Mouse (Mus musculus) embryonic facial prominence, embryonic 14.5 days (tissue): ENCODE measurements at regions not wholly inside any gene's neighbourhood (a gene's known extent, or its start where the extent isn't known, plus 50 kb on each side); places are given as distances from the start of the nearest gene placed in this dataset.
"Not testable (repeated sequence)": the region's sequence is repeated elsewhere in the genome, so short reads cannot be mapped to it uniquely, and the experiment has no call there.

Experiments used
- ATAC-seq: fragments of 200-750 bp; cut with Nextera tagmentation; 2 replicates; pipeline ENCODE4 v1.8.0; 2017; ENCODE audit warnings: low read depth, moderate number of reproducible peaks, moderate TSS enrichment
- DNase-seq: peaks from one replicate; pipeline ENCODE4 v3.0.0-alpha.2; 2015; ENCODE audit warnings: low spot score
- H3K27ac ChIP-seq: fragments of 300-500 bp; sonication (generic); replicated peaks from 2 replicates; pipeline ENCODE4 v1.5.1; 2014; ENCODE audit warnings: low read depth, mild to moderate bottlenecking, low read length, moderate library complexity
- H3K27me3 ChIP-seq: fragments of 300-500 bp; sonication (generic); replicated peaks from 2 replicates; pipeline ENCODE4 v1.6.1; 2014; ENCODE audit warnings: low read length; ENCODE audit not compliant: control insufficient read depth, insufficient read depth
- H3K36me3 ChIP-seq: fragments of 300-500 bp; sonication (generic); 2 replicates; pipeline ENCODE4 v1.6.1; 2014; ENCODE audit warnings: low read length, mixed read lengths; ENCODE audit not compliant: control insufficient read depth, insufficient read depth
- H3K4me1 ChIP-seq: fragments of 300-500 bp; sonication (generic); 2 replicates; pipeline ENCODE4 v1.6.1; 2014; ENCODE audit warnings: antibody characterized with exemption, low read length; ENCODE audit not compliant: control insufficient read depth, insufficient read depth
- H3K4me2 ChIP-seq: fragments of 300-500 bp; sonication (generic); 2 replicates; pipeline ENCODE4 v1.6.1; 2014; ENCODE audit warnings: low read depth, mild to moderate bottlenecking, low read length, moderate library complexity, mixed read lengths
- H3K4me3 ChIP-seq: fragments of 300-500 bp; sonication (generic); 2 replicates; pipeline ENCODE4 v1.5.1; 2014; ENCODE audit warnings: low read depth, mild to moderate bottlenecking, low read length
- H3K9ac ChIP-seq: fragments of 300-500 bp; sonication (generic); 2 replicates; pipeline ENCODE4 v1.6.1; 2014; ENCODE audit warnings: low read depth, mild to moderate bottlenecking, low read length, moderate library complexity, mixed read lengths
- H3K9me3 ChIP-seq: fragments of 300-500 bp; sonication (generic); 2 replicates; pipeline ENCODE4 v1.6.1; 2016; ENCODE audit warnings: low read length; ENCODE audit not compliant: control insufficient read depth
- WGBS: fragments of 180-500 bp; shearing (Covaris S2); extraction: QIAGEN DNeasy Blood & Tissue Kit; methylation state at CpG from one replicate; pipeline ENCODE4 v1.1.7; 2014; 5-methylcytosine and 5-hydroxymethylcytosine counted together

DNA sequence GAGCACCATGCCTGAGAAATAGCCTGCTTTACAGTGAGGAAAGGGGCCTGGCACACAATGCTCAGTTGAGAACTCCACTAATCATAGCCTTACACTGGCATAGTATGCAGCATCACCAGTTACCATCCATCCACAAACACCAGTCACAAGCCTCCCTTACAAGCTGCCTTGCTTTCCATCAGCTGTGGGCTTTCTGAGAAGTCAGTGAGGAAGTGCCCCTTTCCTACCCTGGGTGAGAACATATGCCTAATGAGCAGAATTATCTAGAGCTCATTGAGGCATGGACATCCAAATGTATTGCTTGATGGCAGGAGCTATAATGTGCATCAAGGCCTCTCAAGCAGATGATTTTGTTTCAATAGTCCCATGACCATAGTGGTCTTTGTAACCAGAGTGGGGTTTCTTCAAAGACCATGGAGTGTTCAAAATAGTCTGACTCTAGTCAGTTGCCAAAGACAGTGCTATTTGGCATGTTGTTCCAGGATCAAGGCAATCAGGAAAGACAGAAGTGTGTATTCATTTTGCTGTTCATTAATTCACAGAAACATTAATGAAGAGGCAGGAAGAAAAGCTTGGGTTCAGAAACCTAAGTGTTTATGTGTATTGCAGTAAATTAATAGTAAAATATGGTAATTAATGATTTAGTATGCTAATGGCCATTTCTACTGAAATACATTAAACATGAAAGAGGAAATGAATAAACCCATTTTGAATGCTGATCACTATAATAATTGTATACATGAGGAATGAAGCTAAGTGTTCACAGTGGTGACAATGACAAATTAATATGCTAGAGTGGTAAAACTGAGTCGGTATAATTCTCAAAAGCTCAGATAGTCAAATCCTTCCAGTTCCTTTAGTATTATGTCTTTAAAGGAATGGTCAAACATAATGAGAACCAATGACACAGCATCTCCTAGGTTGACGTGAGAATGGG, 184.2 kb upstream of the Ugt8a start:
- no peaks in the 10 kb centered on the region for H3K27me3 ChIP-seq
- H3K4me3 ChIP-seq = no peak overlapping the region
- 73% methylated on average over 2 of the region's 2 CpGs for WGBS
- no peak overlapping the region for H3K4me2 ChIP-seq
- ATAC-seq (no peak), DNase-seq (no peak)
- no peaks in the 10 kb centered on the region for H3K36me3 ChIP-seq
- H3K9me3 ChIP-seq = no peaks in the 10 kb centered on the region
- H3K9ac ChIP-seq = no peak overlapping the region
- H3K27ac ChIP-seq = no peak overlapping the region
- H3K4me1 ChIP-seq = no peaks in the 10 kb centered on the region

DNA sequence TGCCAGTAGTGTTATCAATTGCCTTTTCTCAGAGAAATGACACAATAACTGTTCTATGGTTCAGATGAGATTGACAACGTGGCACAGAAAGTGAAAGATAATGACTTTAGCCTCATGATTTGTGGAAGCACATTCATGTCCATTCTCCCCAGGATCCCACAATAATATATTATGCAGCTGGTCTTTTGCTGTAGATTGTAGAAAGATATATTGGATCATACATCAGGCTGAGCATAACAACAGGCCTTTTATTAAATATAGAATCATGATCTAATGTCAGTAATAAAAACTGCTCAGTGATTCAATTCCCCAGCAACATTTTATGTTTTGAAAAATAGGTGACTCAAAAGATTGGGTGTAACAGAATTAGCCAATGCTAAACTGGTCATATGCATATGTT, 196.9 kb upstream of the Arsj start:
- H3K4me3 ChIP-seq = no peak overlapping the region
- no peak overlapping the region for H3K4me2 ChIP-seq
- ATAC-seq (no peak), DNase-seq (no peak)
- 71% methylated on average over 1 of the region's 1 CpGs for WGBS
- H3K4me1 ChIP-seq = no peaks in the 10 kb centered on the region
- no peak overlapping the region for H3K27ac ChIP-seq
- H3K36me3 ChIP-seq = no peaks in the 10 kb centered on the region
- H3K27me3 ChIP-seq = no peaks in the 10 kb centered on the region
- no peaks in the 10 kb centered on the region for H3K9me3 ChIP-seq
- no peak overlapping the region for H3K9ac ChIP-seq

DNA sequence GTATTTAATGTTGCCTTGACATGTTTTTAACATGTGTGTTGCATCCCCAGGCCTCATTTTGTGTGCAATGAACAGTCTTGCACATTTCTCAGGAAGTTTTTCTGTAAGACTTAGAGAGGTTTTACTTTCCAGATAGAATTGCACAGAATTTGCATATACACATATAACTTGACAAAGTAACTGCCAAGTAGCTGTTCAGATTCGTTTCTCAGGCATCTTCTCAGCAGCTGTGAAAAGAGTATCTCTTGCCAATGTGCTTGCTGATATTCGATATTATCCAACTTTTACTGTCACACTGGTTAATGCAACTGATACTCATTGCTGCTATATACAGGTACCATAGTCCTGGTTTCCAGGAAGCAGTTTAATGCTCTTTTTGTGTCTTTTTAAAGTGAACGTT, 154.5 kb upstream of the Arsj start:
- H3K9me3 ChIP-seq = no peaks in the 10 kb centered on the region
- DNase-seq = peak; percentile 9
- H3K4me1 ChIP-seq = no peaks in the 10 kb centered on the region
- no peak overlapping the region for H3K4me2 ChIP-seq
- no peaks in the 10 kb centered on the region for H3K27me3 ChIP-seq
- no peak overlapping the region for H3K27ac ChIP-seq
- no peak overlapping the region for H3K4me3 ChIP-seq
- no peak overlapping the region for H3K9ac ChIP-seq
- WGBS = 79% methylated on average over 3 of the region's 3 CpGs
- no peak for ATAC-seq
- H3K36me3 ChIP-seq = no peaks in the 10 kb centered on the region

DNA sequence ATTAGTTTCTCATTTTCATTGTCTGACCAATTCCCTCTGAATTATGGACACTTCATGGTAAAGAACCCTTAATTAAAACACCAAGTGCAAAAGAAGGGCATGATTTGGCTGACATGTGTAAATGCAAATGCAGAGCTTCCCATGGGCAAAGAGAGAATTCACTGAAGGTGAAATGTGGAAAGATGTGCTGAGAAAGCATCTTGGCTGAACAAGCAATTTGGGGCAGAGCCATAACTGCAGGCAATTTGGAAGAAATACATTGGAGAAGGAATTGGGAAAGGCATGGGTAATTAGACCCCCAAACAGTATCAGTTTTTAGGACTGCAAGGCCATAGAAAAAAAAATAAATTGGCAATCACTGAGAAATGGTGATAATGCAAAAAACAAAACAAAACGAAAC, 153.3 kb upstream of the Arsj start:
- H3K36me3 ChIP-seq = no peaks in the 10 kb centered on the region
- no peaks in the 10 kb centered on the region for H3K4me1 ChIP-seq
- no peaks in the 10 kb centered on the region for H3K27me3 ChIP-seq
- WGBS = 72% methylated on average over 1 of the region's 1 CpGs
- H3K27ac ChIP-seq = no peak overlapping the region
- DNase-seq (no peak), ATAC-seq (no peak)
- no peak overlapping the region for H3K9ac ChIP-seq
- no peaks in the 10 kb centered on the region for H3K9me3 ChIP-seq
- no peak overlapping the region for H3K4me2 ChIP-seq
- no peak overlapping the region for H3K4me3 ChIP-seq

DNA sequence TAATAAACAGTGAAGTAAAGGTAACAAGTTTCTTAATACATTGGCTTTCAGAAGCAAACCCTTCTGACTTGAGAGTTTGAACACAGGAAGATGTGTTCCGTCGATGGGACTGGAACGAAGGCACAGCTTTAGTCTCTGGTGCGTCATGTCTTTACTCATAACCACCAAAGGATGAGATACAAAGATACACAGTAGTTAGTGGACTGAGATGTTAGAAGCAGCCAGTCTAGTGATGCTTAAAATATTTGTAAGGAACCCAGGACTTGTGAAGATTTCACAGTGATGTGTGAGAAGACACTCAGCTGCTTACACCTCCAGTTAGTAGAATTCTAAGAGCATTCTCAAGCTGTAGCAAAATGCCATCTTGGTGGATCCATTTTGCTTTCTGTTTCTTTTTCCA, 135.9 kb upstream of the Arsj start:
- H3K36me3 ChIP-seq = no peaks in the 10 kb centered on the region
- no peak for ATAC-seq
- 90% methylated on average over 4 of the region's 4 CpGs for WGBS

DNA sequence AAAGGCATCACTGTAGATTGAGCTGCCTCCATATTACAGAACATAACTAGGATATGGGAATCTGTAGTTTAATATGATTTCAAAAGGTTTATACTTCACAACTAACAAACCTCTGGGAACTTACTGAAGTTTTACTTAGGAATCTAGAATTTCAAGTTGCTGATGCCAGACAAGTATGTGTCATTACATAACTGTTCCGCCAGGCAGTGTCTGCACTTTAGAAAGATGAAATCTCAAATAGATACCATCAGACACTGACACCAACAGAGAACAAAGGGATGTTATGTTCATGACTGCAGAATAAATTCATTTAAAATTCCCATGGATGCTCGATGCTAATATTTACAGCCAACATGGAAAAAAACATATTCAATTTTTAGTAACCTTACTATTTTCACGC, 117.7 kb upstream of the Arsj start:
- H3K4me2 ChIP-seq = no peak overlapping the region
- H3K27ac ChIP-seq = no peak overlapping the region
- H3K4me3 ChIP-seq = no peak overlapping the region
- H3K9me3 ChIP-seq = no peaks in the 10 kb centered on the region
- H3K4me1 ChIP-seq = no peaks in the 10 kb centered on the region
- 77% methylated on average over 3 of the region's 3 CpGs for WGBS
- H3K36me3 ChIP-seq = no peaks in the 10 kb centered on the region
- H3K9ac ChIP-seq = no peak overlapping the region
- ATAC-seq (no peak), DNase-seq (no peak)
- no peaks in the 10 kb centered on the region for H3K27me3 ChIP-seq

More for the DNA sequence above, 135.9 kb upstream of the Arsj start:
- Histone ChIP-seq H3K4me1 (no peaks in the 10 kb centered on the region), H3K27me3 (no peaks in the 10 kb centered on the region), H3K4me2 (no peak overlapping the region), H3K27ac (no peak overlapping the region), H3K4me3 (no peak overlapping the region), H3K9me3 (no peaks in the 10 kb centered on the region), H3K9ac (no peak overlapping the region)
- DNase-seq = no peak

DNA sequence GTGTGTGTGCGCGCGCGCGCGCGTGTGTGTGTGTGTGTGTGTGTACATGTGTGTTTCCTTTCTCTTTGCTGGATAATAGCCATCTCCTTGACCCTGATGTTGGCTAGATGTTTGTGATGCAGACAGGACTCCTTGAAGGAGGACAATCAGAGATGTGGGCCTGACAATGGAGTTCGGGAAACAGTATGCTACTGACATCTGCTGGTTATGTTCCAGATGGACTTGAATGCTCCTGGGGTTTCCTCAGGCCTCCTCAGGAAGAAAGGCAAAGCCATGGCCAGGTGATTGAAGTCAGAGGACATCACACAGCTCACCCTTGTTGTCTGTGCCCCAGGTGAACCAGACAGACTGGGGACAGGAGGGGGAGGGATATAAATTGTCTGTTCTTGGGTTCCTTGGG, 102.2 kb upstream of the Arsj start:
- Histone ChIP-seq H3K27ac (no peak overlapping the region), H3K4me3 (no peak overlapping the region), H3K36me3 (no peaks in the 10 kb centered on the region), H3K4me1 (no peaks in the 10 kb centered on the region), H3K27me3 (no peaks in the 10 kb centered on the region), H3K9ac (no peak overlapping the region), H3K4me2 (no peak overlapping the region), H3K9me3 (no peaks in the 10 kb centered on the region)
- 35% methylated on average over 1 of the region's 8 CpGs for WGBS
- ATAC-seq (no peak), DNase-seq (no peak)

DNA sequence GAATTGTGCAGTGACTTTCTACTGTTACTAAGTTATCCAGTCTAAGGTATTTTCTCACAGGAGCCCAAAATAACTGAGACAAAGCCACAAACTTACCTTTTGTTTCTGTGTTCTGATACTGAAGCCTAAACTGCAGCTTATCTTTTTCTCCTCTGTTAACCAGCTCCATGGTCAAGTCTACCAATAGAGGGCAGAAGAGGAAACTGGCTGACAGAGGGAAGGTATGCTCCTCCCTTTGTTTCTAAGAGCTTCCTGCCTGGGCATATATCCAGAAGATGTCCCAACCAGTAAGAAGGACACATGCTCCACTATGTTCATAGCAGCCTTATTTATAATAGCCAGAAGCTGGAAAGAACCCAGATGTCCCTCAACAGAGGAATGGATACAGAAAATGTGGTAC, 91.5 kb upstream of the Arsj start:
- DNase-seq, H3K4me2 ChIP-seq, ATAC-seq, H3K4me3 ChIP-seq, H3K9ac ChIP-seq, H3K9me3 ChIP-seq, H3K36me3 ChIP-seq, H3K27ac ChIP-seq, H3K27me3 ChIP-seq, H3K4me1 ChIP-seq: not testable (repeated sequence)

DNA sequence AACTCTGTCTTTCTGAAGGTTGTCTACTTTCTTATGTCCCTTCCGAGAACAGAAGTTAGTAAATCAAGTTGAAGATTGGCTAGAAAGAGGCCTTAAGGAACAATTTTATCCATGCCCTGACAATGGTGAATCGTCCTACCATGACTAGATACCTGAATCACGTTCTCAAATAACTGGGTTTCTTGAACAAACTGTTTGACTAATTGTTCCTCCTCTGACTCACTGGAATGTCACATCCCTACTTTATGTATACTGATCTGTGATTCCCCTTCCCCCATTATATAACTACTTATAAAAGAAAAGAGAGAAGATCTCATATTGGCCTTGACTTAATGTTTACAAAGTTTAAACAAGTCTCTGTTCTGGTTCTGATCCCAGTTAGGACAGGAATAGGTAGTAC, 89.9 kb upstream of the Arsj start:
- H3K27me3 ChIP-seq = no peaks in the 10 kb centered on the region
- ATAC-seq (no peak), DNase-seq (no peak)
- H3K4me1 ChIP-seq = no peaks in the 10 kb centered on the region
- H3K27ac ChIP-seq = no peak overlapping the region
- H3K36me3 ChIP-seq = no peaks in the 10 kb centered on the region
- no peak overlapping the region for H3K4me3 ChIP-seq
- no peak overlapping the region for H3K4me2 ChIP-seq
- 88% methylated on average over 3 of the region's 3 CpGs for WGBS
- no peak overlapping the region for H3K9ac ChIP-seq
- no peaks in the 10 kb centered on the region for H3K9me3 ChIP-seq
